Mouse (Mus musculus) adrenal gland, adult 8-10 months (tissue): Measurements from ENCODE around the gene Ednrb. TPM values are rescaled to one million over a fixed set of nuclear protein-coding genes. Genes with fewer than 3 reads are reported as not detected.
A peak's percentile ranks its signal among the peaks of the same experiment; 100 is the strongest.
"Not testable (repeated sequence)": the region's sequence is repeated elsewhere in the genome, so short reads cannot be mapped to it uniquely, and the experiment has no call there.

ENCODE experiments used
- DNase-seq: peaks from one replicate; pipeline ENCODE4 v3.0.0; 2022
- total RNA-seq, 4 experiments: library from RNA; stranded (reverse); gene quantifications; 2 replicates each; pipeline ENCODE4 v1.2.4; 2022

Ednrb gene
- total RNA-seq, 4 experiments from 2014 or later, result 41.5 to 51.0 (median 42.6) TPM

GRCm38 (mm10) chr14:103822590-103822989 lies 21.6 kb downstream of the Ednrb start:
- no peak for DNase-seq

DNA sequence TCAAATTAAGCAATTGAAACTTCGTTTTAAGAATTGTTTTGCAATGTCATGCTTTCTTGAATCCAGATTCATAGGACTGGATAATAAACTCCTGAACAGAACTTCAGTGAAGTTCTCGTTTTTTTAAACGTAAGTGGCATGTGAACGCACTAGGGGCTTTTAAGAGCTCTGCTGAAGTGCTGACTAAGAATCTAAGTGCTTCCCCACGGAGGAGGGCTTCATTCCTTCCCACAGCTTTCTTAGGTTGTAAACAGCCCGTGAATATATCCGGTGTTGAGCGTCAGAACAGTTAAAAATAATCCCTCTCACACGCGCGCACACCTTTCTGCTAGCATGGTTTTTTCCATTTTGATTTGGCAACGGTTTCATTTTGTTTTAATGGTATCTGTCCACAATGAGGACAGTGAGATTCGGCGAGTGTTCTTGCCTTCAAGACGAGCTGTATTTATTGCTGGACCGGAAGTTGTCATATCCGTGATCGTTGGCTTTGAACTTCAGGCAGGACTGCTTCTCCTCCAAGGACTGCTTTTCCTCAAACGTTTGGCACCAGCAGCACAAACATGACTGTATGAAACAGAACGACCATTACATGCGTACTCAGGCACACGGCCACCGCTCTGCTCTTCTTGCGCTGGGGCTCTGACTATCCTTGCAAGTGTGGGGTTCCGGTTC lies 27.4 kb downstream of the Ednrb start:
- peak; percentile 42 for DNase-seq

- DNase-seq, result peak; percentile 52
These were observed 28.7 kb downstream of the Ednrb start for GRCm38 (mm10) chr14:103815542-103815941.

DNA sequence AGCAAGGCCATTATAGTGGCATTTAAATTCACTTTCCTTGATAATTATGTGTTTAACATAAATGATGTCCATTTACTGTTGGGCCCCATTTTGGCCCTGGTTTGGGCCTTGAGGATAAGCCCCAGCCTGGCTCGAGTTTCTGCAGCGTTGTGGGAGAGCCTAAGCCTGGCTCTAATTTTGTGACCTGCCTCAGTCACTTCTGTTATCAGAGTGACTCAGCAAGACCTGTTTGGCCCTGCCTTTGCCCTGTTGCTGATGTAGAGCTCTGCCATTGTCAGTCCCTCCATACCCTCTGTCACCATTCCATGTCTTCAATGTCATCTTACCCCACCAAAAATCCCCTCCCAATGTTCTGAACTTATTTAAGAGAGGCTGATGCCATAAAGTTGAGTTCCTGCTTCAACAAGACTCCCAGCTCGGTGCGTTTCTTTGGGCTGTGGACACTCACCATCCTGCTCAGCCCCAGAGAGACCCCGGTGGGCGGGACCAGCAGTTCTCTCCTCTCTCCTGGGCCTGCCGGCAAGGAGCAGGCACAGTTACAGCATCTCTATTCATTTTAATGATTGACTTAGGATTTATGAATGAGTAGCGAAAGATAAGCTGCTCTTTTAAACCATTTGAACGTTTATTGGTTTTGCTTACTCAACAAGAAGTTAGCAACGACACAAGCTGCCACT lies 30.0 kb downstream of the Ednrb start:
- no peak for DNase-seq

DNA sequence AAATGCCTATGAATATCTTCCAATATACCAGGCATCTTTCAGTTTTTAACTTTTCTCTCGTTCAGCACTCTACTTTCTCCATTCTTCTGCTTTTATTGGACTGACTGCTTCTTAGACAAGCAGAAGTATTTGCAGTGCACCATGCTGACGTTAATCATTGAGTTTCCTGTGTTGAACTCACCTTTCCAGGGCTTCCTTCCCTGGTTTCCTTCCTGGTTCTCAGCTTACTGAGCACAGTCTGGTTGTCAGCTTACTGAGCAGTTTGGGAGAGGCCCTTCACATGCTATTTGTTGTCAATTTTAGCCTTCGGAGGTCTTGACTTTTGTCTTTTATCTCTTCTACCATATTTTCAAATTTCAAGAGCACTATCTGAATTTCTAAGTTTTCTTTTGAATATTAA lies 31.0 kb downstream of the Ednrb start:
- no peak for DNase-seq

GRCm38 (mm10) chr14:103811291-103811690 lies 32.9 kb downstream of the Ednrb start:
- DNase-seq, result no peak

DNA sequence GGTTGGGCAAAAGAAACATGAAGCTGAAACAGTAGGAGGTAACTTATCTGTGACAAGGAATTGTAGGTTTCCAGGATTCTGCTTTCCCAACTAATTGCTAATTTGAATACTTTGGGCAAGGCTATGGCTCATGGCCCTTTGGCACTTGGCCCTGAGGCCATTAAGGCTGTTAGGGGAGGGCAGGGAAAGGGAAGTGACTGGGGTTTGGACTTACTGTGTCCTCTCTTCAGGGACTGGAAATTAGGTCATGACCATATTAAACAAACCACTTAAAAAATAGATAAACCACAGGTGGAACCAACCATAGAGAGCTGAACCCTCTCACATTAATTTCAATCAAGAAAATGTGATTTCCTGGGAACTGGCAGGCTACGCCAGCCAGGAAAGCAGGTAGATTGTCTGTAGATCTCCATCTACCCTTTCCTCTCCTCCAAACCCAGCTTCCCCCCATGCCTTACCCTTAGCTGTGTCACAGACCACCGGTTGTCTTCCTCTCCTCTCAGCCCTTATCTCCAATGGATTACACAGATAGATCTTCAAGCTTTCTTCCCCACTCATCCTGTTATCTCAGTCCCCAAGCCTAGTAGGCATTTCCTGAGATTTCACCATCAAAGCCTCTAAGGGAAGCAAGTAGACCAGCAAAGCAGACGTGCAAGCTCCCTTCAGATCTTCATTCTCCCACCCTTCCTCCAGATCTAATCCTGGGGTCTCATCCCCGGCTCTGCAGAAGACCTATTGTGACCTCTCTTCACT lies 40.1 kb downstream of the Ednrb start:
- DNase-seq, result peak; percentile 14

- DNase-seq, result no peak
These were observed 47.1 kb downstream of the Ednrb start for GRCm38 (mm10) chr14:103797123-103797522.

- no peak for DNase-seq
These were observed 48.6 kb downstream of the Ednrb start for GRCm38 (mm10) chr14:103795591-103795990.

- DNase-seq, result no peak
These were observed 50.8 kb downstream of the Ednrb start for GRCm38 (mm10) chr14:103793409-103793808.

DNA sequence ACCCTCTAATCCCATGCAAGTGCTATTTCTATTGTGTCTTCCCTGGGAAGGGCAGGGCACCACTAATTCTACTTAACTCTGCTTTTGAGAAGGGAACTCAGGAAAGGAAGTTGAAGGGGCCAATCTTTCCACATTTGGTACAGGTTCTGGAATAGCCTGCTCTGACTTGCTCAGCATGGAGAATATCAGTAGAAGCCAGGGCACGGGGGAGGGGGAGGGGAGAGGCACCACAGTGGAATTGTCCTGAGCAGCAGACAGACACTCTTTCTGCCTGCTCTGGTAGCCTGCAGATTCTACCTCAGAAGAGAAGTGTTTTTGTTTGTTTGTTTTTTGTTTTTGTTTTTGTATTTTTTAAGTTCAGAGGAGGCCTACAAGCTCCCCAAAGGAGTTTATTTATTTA lies 51.5 kb downstream of the Ednrb start:
- DNase-seq, result no peak

- no peak for DNase-seq
These were observed 56.7 kb downstream of the Ednrb start for GRCm38 (mm10) chr14:103787547-103787946.

- DNase-seq, result no peak
These were observed 58.9 kb downstream of the Ednrb start for GRCm38 (mm10) chr14:103785096-103785965.

DNA sequence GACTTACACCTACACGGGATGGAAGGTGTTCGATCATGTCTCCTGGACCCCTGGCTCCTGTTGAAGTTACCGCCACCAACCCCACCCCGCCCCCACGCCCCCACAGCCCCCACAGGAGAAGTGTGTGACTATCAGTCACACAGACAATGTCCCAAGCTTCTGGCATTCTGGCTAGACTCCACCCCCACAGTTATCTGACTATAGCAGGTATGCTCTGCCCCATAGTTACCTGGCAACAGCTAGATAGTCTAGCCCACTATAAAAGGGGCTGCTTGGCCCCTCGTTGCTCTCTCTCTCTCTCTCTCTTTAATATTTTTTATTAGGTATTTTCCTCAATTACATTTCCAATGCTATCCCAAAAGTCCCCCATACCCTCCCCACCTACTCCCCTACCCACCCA lies 63.9 kb downstream of the Ednrb start:
- DNase-seq, result not testable (repeated sequence)

GRCm38 (mm10) chr14:103779276-103779675 lies 64.9 kb downstream of the Ednrb start:
- no peak for DNase-seq

GRCm38 (mm10) chr14:103778533-103779151 lies 65.6 kb downstream of the Ednrb start:
- DNase-seq, result no peak

GRCm38 (mm10) chr14:103778009-103778431 lies 66.2 kb downstream of the Ednrb start:
- DNase-seq, result no peak

DNA sequence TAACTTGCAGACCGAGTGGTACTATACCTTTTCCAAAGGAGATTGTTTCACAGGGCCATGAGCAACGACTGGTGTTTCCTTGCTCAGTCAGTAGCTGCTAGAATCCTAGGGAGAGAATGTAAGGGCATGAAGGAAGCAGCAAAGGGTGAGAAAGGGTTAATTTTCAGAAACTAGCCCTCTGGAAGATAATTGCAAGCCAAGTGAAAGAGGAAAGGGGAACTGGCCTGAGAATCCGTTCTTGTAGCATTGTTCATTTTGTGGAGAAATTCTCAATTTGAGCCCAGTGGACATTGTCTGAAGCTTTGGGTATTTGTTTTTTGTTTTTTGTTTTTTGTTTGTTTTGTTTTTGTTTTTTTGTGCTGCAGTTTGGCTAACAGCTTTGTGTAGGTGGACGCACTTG lies 66.8 kb downstream of the Ednrb start:
- no peak for DNase-seq

- DNase-seq, result no peak
These were observed 74.6 kb downstream of the Ednrb start for GRCm38 (mm10) chr14:103769319-103770245.

DNA sequence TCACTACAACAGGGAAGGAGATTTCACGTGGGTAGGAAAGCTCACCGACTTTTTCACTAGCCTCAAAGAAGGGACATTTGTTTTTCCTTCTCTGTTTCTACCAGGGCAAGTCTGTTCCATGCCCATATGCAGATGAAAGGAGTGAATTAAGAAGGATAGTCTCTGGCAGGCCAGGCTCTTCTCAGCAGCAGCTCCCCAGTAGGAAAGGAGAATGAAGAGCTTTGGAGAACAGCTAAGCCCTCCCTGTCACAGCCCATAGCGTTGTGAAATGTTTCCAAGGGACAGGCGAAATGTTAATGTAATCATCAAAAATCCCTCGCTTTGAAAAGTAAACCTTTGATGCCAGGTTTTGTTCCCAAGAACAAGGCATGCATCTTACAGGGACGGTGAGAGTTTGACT lies 76.7 kb downstream of the Ednrb start:
- no peak for DNase-seq
